Mouse (Mus musculus) limb, embryonic 10.5 days (tissue): ENCODE results near the gene Epn3. TPM values are rescaled to one million over a fixed set of nuclear protein-coding genes. Genes with fewer than 3 reads are reported as not detected.

Source experiments
- polyA plus RNA-seq: library from polyadenylated mRNA; unstranded; fragments of >200 nt; fragmentation: Nextera tagmentation; extraction: Ambion mirVana; gene quantifications from 2 replicates; pipeline ENCODE4 v1.2.1, GENCODE M21; 2016

Gene Epn3
- polyA plus RNA-seq, 1 experiment from 2014 or later = 3.6 TPM

Other genes starting within 250 kb of the Epn3 start
- gene Gm21885, start 218.1 kb downstream of the Epn3 start, polyA plus RNA-seq = not detected in 2 replicates
- gene Luc7l3, start 178.0 kb downstream of the Epn3 start, polyA plus RNA-seq = 89.9 and 107 TPM in 2 replicates
- gene Ankrd40, start 172.0 kb downstream of the Epn3 start, polyA plus RNA-seq = 18.1 and 21.3 TPM in 2 replicates
- gene Abcc3, start 107.0 kb downstream of the Epn3 start, polyA plus RNA-seq = 0.59 and 0.88 TPM in 2 replicates
- gene Cacna1g, start 25.8 kb downstream of the Epn3 start, polyA plus RNA-seq = 12.7 and 21.4 TPM in 2 replicates
- 0.05 TPM in 1 of 2 replicates, not detected in the other for gene Spata20, start 13.8 kb downstream of the Epn3 start, polyA plus RNA-seq
- gene Mycbpap, start 21.8 kb upstream of the Epn3 start, polyA plus RNA-seq = 2.7 and 5.0 TPM in 2 replicates
- gene Rsad1, start 49.3 kb upstream of the Epn3 start, polyA plus RNA-seq = 3.0 and 4.5 TPM in 2 replicates
- gene Chad, start 65.1 kb upstream of the Epn3 start, polyA plus RNA-seq = 0.11 and 0.30 TPM in 2 replicates
- 4.1 and 5.6 TPM in 2 replicates for gene Acsf2, start 101.9 kb upstream of the Epn3 start, polyA plus RNA-seq
- gene Lrrc59, start 129.8 kb upstream of the Epn3 start, polyA plus RNA-seq = 274 and 301 TPM in 2 replicates
- gene Mrpl27, start 153.8 kb upstream of the Epn3 start, polyA plus RNA-seq = 141 and 147 TPM in 2 replicates
- 60.1 and 62.2 TPM in 2 replicates for gene Eme1, start 154.0 kb upstream of the Epn3 start, polyA plus RNA-seq
- 17.8 and 21.0 TPM in 2 replicates for gene Xylt2, start 177.5 kb upstream of the Epn3 start, polyA plus RNA-seq
- gene Gm11541, start 204.5 kb upstream of the Epn3 start, polyA plus RNA-seq = not detected in 2 replicates
- 0.16 and 0.20 TPM in 2 replicates for gene Cdc34b, start 241.8 kb upstream of the Epn3 start, polyA plus RNA-seq